Mouse (Mus musculus) gonadal fat pad, adult 2 months (tissue): ENCODE measurements at regions not wholly inside any gene's neighbourhood (a gene's known extent, or its start where the extent isn't known, plus 50 kb on each side); places are given as distances from the start of the nearest gene placed in this dataset.

ENCODE experiments used
- DNase-seq: peaks from one replicate; pipeline ENCODE4 v3.0.0-alpha.2; 2012; ENCODE audit warnings: low read depth

- DNase-seq: no peak
These were observed 143.0 kb upstream of the Cpeb2 start for GRCm38 (mm10) chr5:43089941-43090340.

DNA sequence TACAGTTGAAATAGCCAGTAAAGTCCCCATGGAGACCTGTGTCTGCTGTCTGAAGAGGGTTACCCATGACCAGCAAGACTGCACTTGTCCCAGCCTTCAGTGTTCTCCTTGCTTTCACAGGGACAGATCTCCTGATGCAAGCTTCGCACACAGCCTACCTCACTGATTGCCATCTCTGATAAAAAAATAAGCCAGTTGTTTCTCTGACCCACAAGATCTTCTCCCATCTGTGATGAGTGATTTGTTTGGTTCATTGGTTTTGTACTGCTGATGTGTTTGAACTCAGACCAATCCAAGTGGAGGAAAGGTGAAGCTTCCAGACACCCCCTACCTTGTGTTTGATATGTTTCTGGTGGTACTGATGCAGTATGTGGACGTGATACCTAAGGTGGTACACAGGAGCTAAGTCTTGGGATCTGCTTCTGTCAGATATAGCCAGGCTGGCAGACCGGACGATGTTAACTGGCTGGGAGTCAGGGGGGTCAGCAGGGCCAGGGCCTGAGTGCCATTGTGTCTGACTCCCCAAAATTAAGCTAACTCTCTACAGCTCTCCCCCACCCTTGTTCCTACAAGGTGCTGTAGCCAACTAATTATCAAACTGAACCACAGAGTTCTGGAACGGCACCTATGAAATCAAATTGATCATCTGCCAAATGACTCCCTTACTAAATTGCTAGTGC is 139.2 kb upstream of the Cpeb2 start:
- no peak for DNase-seq

DNA sequence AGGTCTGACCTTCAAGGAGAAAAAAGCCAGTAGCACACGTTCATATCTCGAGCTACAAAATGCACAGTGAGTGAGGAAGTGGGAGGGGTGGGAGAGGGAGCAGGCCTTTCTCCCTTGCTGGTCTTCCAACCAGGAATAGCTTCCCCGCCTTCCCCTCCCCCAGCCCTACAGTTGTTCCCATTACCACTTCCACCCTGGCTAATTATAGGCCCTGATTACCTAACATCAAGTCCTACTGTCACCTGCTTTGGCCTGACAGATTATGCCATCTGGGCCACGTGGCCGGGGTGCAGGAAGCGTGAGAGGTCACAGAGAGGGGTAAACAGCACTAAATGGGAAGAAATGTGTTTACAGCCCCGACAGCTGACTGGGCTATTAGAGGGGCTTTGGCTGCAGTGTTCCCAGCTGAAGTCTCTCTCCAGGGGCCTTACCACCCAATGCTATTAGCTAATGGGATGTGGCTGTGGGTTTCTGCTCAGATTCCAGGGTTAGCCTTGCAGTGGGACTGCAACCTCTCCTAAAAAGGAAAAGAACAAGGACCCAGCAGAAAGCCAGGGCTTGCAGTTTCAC is 138.6 kb upstream of the Cpeb2 start:
- no peak for DNase-seq

DNA sequence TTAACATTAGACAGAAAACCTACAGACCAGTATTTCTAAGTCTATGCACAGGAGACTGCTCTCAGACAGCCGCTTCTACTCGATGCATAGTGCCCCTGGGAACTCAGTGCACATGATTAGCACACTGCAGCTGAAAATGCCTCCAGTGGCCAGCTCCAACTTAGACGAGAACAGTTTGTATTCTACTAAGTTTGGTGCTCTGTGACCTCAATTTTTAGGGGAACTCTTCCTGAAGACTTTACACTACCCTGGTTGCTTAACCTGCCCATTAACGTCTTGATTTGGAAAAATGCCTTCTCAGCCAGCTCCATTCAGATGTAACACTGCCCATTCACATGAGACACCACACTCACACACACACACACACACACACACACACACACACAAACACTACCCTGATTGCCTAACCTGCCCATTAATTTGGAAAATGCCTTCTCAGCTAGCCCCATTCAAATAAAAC is 130.9 kb upstream of the Cpeb2 start:
- no peak for DNase-seq

DNA sequence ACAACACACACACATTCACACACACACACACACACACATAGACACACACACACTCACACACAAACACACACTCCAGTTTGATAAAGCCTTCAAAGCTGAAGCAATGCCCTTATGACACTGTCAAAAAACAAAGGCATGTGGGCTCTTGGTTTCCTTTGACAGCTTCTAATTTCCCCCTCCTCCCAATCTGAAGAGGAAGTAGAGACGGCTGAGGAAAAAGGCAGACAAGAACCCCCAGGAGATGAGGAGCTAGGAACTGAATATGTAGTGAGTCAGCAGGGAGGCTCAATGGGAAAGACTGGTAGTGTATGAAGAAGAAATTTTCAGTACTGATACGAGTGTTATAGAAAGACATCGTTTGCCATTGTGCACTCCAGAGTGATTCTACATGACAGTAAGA is 130.4 kb upstream of the Cpeb2 start:
- no peak for DNase-seq

DNA sequence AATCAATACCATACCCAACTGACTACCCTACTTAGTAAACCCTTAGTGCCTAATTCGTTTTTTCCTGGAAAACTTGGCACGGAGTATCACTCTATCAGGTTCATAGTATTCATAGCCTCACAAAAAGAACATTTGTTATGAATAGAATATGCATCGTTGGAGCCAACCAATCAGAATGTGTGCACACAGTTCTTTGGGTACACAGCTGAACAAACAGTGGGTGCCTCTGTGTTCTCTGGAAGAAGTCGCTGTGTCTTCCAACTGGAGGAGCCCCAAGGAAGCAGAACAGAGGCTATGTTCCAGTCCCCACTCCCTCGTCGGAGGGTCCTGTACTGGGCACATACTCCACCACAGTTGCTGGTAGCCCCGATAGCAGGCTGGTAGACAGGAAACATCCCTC is 129.2 kb upstream of the Cpeb2 start:
- no peak for DNase-seq

DNA sequence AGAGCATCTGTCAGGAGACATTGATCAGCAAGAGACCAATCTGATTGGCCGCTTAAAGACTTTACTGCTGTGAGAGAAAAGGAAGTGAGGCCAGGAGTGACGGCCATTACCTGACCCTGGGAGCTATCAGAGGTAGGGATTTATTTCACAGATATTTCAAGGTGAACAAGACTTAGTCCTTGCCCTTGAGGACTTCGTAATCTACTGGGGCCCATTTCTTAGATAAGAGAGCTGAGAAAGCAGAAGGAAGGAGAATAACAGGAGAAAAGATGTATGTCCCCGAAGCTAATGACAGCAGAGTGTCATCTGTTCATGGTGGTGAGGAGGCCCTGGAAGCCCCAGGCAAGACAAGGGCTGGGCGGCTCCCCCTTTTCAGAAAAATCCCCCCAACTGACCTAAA is 127.4 kb upstream of the Cpeb2 start:
- no peak for DNase-seq

- no peak for DNase-seq
These were observed 125.3 kb upstream of the Cpeb2 start for GRCm38 (mm10) chr5:43107436-43108259.

DNA sequence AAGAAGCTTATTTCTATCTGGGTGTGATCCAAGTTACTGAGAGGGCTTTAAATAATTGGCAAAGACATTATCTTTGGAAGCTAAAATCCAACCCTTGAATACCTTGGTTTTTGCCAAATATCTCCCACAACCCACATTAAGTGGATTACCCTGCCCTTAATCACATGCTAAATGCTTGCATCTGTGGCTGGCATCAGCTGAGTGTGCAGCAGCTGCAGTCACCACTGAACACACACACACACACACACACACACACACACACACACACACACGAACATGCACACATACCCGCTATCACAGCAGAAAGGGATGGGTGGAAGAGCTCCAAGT is 124.7 kb upstream of the Cpeb2 start:
- DNase-seq: no peak

DNA sequence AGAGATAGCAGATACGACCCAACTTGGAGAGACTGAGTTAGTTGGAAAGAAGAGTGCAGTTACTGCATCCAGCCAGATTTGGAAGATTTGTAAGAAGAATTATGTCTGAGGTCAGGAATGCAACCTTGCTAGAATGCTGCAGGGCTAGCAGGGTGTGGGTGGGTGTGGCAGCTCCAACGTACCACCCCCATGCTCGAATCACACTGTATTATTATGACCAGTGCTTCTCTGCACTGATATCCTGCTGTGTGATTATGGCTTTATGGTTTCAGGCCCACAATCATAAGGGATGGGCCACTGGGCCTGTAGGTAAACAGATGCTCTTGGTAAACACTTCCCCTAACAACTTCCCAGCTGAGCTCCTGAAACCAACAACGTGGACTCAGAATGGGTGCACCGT is 122.8 kb upstream of the Cpeb2 start:
- no peak for DNase-seq

GRCm38 (mm10) chr5:43111740-43112139 is 121.2 kb upstream of the Cpeb2 start:
- no peak for DNase-seq

- DNase-seq: no peak
These were observed 119.4 kb upstream of the Cpeb2 start for GRCm38 (mm10) chr5:43113405-43114119.

- no peak for DNase-seq
These were observed 117.5 kb upstream of the Cpeb2 start for GRCm38 (mm10) chr5:43115507-43115906.

GRCm38 (mm10) chr5:43116821-43117220 is 116.1 kb upstream of the Cpeb2 start:
- no peak for DNase-seq

DNA sequence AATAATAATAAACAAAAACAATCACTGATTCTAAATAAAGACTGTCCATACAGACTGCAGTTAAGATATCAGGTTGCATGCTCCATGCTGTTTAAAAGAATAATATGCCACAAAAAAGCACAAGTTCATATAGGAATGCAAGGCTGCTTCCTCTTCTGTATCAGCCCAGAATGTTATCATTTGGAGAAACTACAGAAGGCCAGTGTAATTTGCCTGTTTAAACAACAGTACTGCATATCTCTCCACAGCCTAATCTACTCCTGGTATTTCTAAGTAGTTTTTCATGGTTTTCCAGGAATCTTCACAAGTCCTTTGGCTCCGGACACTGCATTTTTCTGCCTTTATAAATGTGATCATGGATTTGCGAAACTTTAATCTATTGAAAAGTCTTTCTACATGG is 111.9 kb upstream of the Cpeb2 start:
- DNase-seq: no peak

- no peak for DNase-seq
These were observed 108.7 kb upstream of the Cpeb2 start for GRCm38 (mm10) chr5:43124301-43124700.

GRCm38 (mm10) chr5:43125774-43126536 is 107.0 kb upstream of the Cpeb2 start:
- DNase-seq: no peak

- no peak for DNase-seq
These were observed 102.6 kb upstream of the Cpeb2 start for GRCm38 (mm10) chr5:43130377-43130776.

DNA sequence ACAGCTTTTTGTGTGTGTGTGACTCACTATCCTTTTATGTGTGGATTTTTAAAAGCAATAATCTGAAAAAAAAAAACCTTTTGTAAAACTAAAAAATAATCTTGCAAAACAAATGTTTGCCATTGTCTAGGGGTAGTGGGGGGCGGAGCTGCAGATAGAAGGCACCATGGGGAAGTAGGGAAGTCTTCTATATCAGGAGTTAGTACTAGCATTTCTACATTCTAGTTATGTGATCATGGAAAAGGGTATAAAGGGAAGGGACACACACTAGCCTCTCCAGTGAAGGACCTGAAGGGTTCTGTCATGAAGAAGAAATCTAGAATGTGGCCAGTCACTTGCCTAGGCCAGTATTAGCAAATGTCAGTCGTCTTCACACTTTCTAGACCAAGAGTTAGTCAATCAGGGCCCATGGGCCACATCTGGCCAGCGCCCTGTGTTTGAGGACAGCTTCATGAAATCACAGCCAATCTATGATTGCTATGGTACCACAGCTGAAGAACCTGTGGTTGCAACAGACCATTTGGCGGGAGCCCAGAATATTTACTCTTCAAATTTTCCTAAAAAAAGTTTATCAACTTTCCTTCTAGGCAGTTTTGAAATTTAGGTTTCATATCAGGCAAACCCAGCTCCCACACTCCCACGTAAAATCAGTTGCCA is 101.9 kb upstream of the Cpeb2 start:
- no peak for DNase-seq

DNA sequence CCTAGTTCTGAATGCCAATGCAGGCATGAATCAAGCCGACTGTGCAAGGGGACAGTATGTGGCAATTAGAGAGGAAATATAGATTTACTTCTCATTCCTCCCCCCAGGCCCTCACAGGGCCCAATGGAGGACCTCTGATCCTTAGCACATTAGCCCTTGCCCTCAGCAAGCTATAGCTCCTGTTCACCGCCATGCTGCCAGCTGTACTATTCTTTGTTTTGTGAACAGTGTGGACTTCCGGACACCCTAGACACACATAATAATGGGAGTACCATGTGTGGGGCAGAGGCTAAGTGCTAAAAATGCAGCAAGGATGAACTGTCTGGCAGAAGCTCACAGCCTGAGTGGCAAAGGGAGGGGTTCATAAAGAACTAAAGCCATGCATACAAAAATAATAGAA is 99.3 kb upstream of the Cpeb2 start:
- no peak for DNase-seq

- DNase-seq: no peak
These were observed 96.8 kb upstream of the Cpeb2 start for GRCm38 (mm10) chr5:43136142-43136541.
